Mouse (Mus musculus): ENCODE results near the gene Stk11. TPM values are rescaled to one million over a fixed set of nuclear protein-coding genes. Genes with fewer than 3 reads are reported as not detected.

Stk11 gene
- polyA plus RNA-seq, 1 experiment from 2014 or later: 15.4 TPM

- H3K36me3 ChIP-seq (ENCODE audit: control insufficient read depth, insufficient read depth, low read length): peaks cover 5% of the 10 kb centered on the region; the same call in 1 of the 2 replicates
- WGBS: 5% methylated on average over 30 of the region's 30 CpGs
- H3K9ac ChIP-seq (ENCODE audit: low read depth, low read length): peak overlapping the region; percentile 89
- no peak for ATAC-seq
- H3K4me3 ChIP-seq (ENCODE audit: low read depth, low read length): peak overlapping the region; percentile 93
- no peak overlapping the region for H3K27ac ChIP-seq (ENCODE audit: low read length)
- peaks cover 34% of the 10 kb centered on the region for H3K4me1 ChIP-seq (ENCODE audit: control insufficient read depth, insufficient read depth, low read length)
- no peaks in the 10 kb centered on the region for H3K9me3 ChIP-seq (replicated peaks; ENCODE audit: control insufficient read depth, low read length, poor library complexity, severe bottlenecking)
- peak overlapping the region; percentile 98 for H3K4me2 ChIP-seq (ENCODE audit: low read length)
- H3K27me3 ChIP-seq (ENCODE audit: control insufficient read depth, insufficient read depth, low read depth, low read length): no peaks in the 10 kb centered on the region
These were observed 1.5 kb downstream of the Stk11 start for GRCm38 (mm10) chr10:80116927-80117691.

- no peak overlapping the region for H3K27ac ChIP-seq (ENCODE audit: low read length)
- peak overlapping the region; percentile 98 for H3K4me2 ChIP-seq (ENCODE audit: low read length)
- 69% methylated on average over 1 of the region's 1 CpGs for WGBS
- ATAC-seq: no peak
- peaks cover 34% of the 10 kb centered on the region for H3K4me1 ChIP-seq (ENCODE audit: control insufficient read depth, insufficient read depth, low read length)
- H3K27me3 ChIP-seq (ENCODE audit: control insufficient read depth, insufficient read depth, low read depth, low read length): no peaks in the 10 kb centered on the region
- H3K4me3 ChIP-seq (ENCODE audit: low read depth, low read length): peak overlapping the region; percentile 93
- H3K36me3 ChIP-seq (ENCODE audit: control insufficient read depth, insufficient read depth, low read length): peaks cover 5% of the 10 kb centered on the region; the same call in 1 of the 2 replicates
- H3K9ac ChIP-seq (ENCODE audit: low read depth, low read length): peak overlapping the region; percentile 89
- no peaks in the 10 kb centered on the region for H3K9me3 ChIP-seq (replicated peaks; ENCODE audit: control insufficient read depth, low read length, poor library complexity, severe bottlenecking)
These were observed 2.1 kb downstream of the Stk11 start for GRCm38 (mm10) chr10:80117736-80118135.

- peak overlapping the region; percentile 98 for H3K4me2 ChIP-seq (ENCODE audit: low read length)
- H3K4me1 ChIP-seq (ENCODE audit: control insufficient read depth, insufficient read depth, low read length): peaks cover 34% of the 10 kb centered on the region
- H3K4me3 ChIP-seq (ENCODE audit: low read depth, low read length): no peak overlapping the region
- no peak overlapping the region for H3K27ac ChIP-seq (ENCODE audit: low read length)
- no peaks in the 10 kb centered on the region for H3K9me3 ChIP-seq (replicated peaks; ENCODE audit: control insufficient read depth, low read length, poor library complexity, severe bottlenecking)
- peaks cover 5% of the 10 kb centered on the region; the same call in 1 of the 2 replicates for H3K36me3 ChIP-seq (ENCODE audit: control insufficient read depth, insufficient read depth, low read length)
- ATAC-seq: no peak
- H3K9ac ChIP-seq (ENCODE audit: low read depth, low read length): peak overlapping the region; percentile 89
- no peaks in the 10 kb centered on the region for H3K27me3 ChIP-seq (ENCODE audit: control insufficient read depth, insufficient read depth, low read depth, low read length)
- 44% methylated on average over 6 of the region's 6 CpGs for WGBS
These were observed 2.9 kb downstream of the Stk11 start for GRCm38 (mm10) chr10:80118552-80118951.

GRCm38 (mm10) chr10:80120146-80120545, 4.5 kb downstream of the Stk11 start:
- Histone ChIP-seq H3K9me3 (replicated peaks; ENCODE audit: control insufficient read depth, low read length, poor library complexity, severe bottlenecking) (no peaks in the 10 kb centered on the region), H3K27ac (ENCODE audit: low read length) (no peak overlapping the region), H3K4me2 (ENCODE audit: low read length) (no peak overlapping the region), H3K9ac (ENCODE audit: low read depth, low read length) (no peak overlapping the region), H3K4me3 (ENCODE audit: low read depth, low read length) (no peak overlapping the region), H3K4me1 (ENCODE audit: control insufficient read depth, insufficient read depth, low read length) (peaks cover 29% of the 10 kb centered on the region), H3K27me3 (ENCODE audit: control insufficient read depth, insufficient read depth, low read depth, low read length) (no peaks in the 10 kb centered on the region), H3K36me3 (ENCODE audit: control insufficient read depth, insufficient read depth, low read length) (peaks cover 5% of the 10 kb centered on the region; the same call in 1 of the 2 replicates)
- 65% methylated on average over 2 of the region's 2 CpGs for WGBS
- no peak for ATAC-seq

GRCm38 (mm10) chr10:80121639-80122038, 6.0 kb downstream of the Stk11 start:
- H3K9me3 ChIP-seq (replicated peaks; ENCODE audit: control insufficient read depth, low read length, poor library complexity, severe bottlenecking): no peaks in the 10 kb centered on the region
- WGBS: 86% methylated on average over 2 of the region's 2 CpGs
- H3K4me2 ChIP-seq (ENCODE audit: low read length): no peak overlapping the region
- no peak overlapping the region for H3K27ac ChIP-seq (ENCODE audit: low read length)
- no peak overlapping the region for H3K9ac ChIP-seq (ENCODE audit: low read depth, low read length)
- H3K4me1 ChIP-seq (ENCODE audit: control insufficient read depth, insufficient read depth, low read length): peaks cover 28% of the 10 kb centered on the region
- H3K4me3 ChIP-seq (ENCODE audit: low read depth, low read length): no peak overlapping the region
- no peak for ATAC-seq
- no peaks in the 10 kb centered on the region for H3K27me3 ChIP-seq (ENCODE audit: control insufficient read depth, insufficient read depth, low read depth, low read length)
- H3K36me3 ChIP-seq (ENCODE audit: control insufficient read depth, insufficient read depth, low read length): peaks cover 12% of the 10 kb centered on the region; the same call in 1 of the 2 replicates

GRCm38 (mm10) chr10:80123932-80124562, 8.4 kb downstream of the Stk11 start:
- Histone ChIP-seq H3K36me3 (ENCODE audit: control insufficient read depth, insufficient read depth, low read length) (peaks cover 19% of the 10 kb centered on the region), H3K27me3 (ENCODE audit: control insufficient read depth, insufficient read depth, low read depth, low read length) (no peaks in the 10 kb centered on the region), H3K4me3 (ENCODE audit: low read depth, low read length) (no peak overlapping the region), H3K27ac (ENCODE audit: low read length) (no peak overlapping the region), H3K4me2 (ENCODE audit: low read length) (no peak overlapping the region), H3K4me1 (ENCODE audit: control insufficient read depth, insufficient read depth, low read length) (peaks cover 4% of the 10 kb centered on the region), H3K9ac (ENCODE audit: low read depth, low read length) (0 out of 2 replicates have a peak overlapping the region, but pooled peaks have one; percentile 1), H3K9me3 (replicated peaks; ENCODE audit: control insufficient read depth, low read length, poor library complexity, severe bottlenecking) (no peaks in the 10 kb centered on the region)
- WGBS: 96% methylated on average over 9 of the region's 9 CpGs
- ATAC-seq: no peak

GRCm38 (mm10) chr10:80127920-80128319, 12.3 kb downstream of the Stk11 start:
- Histone ChIP-seq H3K27me3 (ENCODE audit: control insufficient read depth, insufficient read depth, low read depth, low read length) (no peaks in the 10 kb centered on the region), H3K9me3 (replicated peaks; ENCODE audit: control insufficient read depth, low read length, poor library complexity, severe bottlenecking) (no peaks in the 10 kb centered on the region), H3K27ac (ENCODE audit: low read length) (no peak overlapping the region), H3K4me3 (ENCODE audit: low read depth, low read length) (no peak overlapping the region), H3K36me3 (ENCODE audit: control insufficient read depth, insufficient read depth, low read length) (peaks cover 31% of the 10 kb centered on the region), H3K4me1 (ENCODE audit: control insufficient read depth, insufficient read depth, low read length) (no peaks in the 10 kb centered on the region), H3K9ac (ENCODE audit: low read depth, low read length) (no peak overlapping the region), H3K4me2 (ENCODE audit: low read length) (no peak overlapping the region)
- no peak for ATAC-seq
- WGBS: 96% methylated on average over 8 of the region's 8 CpGs

GRCm38 (mm10) chr10:80129846-80130245, 14.2 kb downstream of the Stk11 start:
- H3K4me1 ChIP-seq (ENCODE audit: control insufficient read depth, insufficient read depth, low read length): no peaks in the 10 kb centered on the region
- H3K36me3 ChIP-seq (ENCODE audit: control insufficient read depth, insufficient read depth, low read length): peaks cover 46% of the 10 kb centered on the region
- no peaks in the 10 kb centered on the region for H3K9me3 ChIP-seq (replicated peaks; ENCODE audit: control insufficient read depth, low read length, poor library complexity, severe bottlenecking)
- H3K27ac ChIP-seq (ENCODE audit: low read length): no peak overlapping the region
- 92% methylated on average over 9 of the region's 9 CpGs for WGBS
- no peak overlapping the region for H3K4me3 ChIP-seq (ENCODE audit: low read depth, low read length)
- no peak overlapping the region for H3K9ac ChIP-seq (ENCODE audit: low read depth, low read length)
- no peaks in the 10 kb centered on the region for H3K27me3 ChIP-seq (ENCODE audit: control insufficient read depth, insufficient read depth, low read depth, low read length)
- H3K4me2 ChIP-seq (ENCODE audit: low read length): no peak overlapping the region
- no peak for ATAC-seq

GRCm38 (mm10) chr10:80130403-80131031, 14.9 kb downstream of the Stk11 start:
- Histone ChIP-seq H3K4me2 (ENCODE audit: low read length) (no peak overlapping the region), H3K27me3 (ENCODE audit: control insufficient read depth, insufficient read depth, low read depth, low read length) (no peaks in the 10 kb centered on the region), H3K36me3 (ENCODE audit: control insufficient read depth, insufficient read depth, low read length) (peaks cover 49% of the 10 kb centered on the region), H3K9me3 (replicated peaks; ENCODE audit: control insufficient read depth, low read length, poor library complexity, severe bottlenecking) (no peaks in the 10 kb centered on the region), H3K4me3 (ENCODE audit: low read depth, low read length) (no peak overlapping the region), H3K27ac (ENCODE audit: low read length) (no peak overlapping the region), H3K9ac (ENCODE audit: low read depth, low read length) (no peak overlapping the region), H3K4me1 (ENCODE audit: control insufficient read depth, insufficient read depth, low read length) (no peaks in the 10 kb centered on the region)
- WGBS: 89% methylated on average over 18 of the region's 18 CpGs
- no peak; the same call in 1 of the 2 replicates for ATAC-seq
